In genomic region chr7:30194101-30194831, GRCm38 (mm10) we compare ENCODE assay signal across 8 mouse cellular contexts. TPM values are rescaled to one million over a fixed set of nuclear protein-coding genes. Genes with fewer than 3 reads are reported as not detected.
DNase-seq lines count a peak whose midpoint lies in the region; ATAC-seq and TF ChIP-seq lines count a peak whose summit lies in the region.

No protein-coding gene starts in this region.

- H3K4me3 ChIP-seq in gastrocnemius, adult 2 months = peak overlapping the region; percentile 93
- H3K4me3 ChIP-seq in embryonic facial prominence, embryonic 10.5 days = peak overlapping the region; percentile 71
- H3K4me3 ChIP-seq in heart, embryonic 16.5 days (ENCODE audit: low read length) = peak overlapping the region; percentile 75
- H3K4me3 ChIP-seq in megakaryocyte, embryonic 14.5 days (replicated peaks) = peak overlapping the region; percentile 97
- peak overlapping the region; percentile 58 for H3K4me3 ChIP-seq in stomach, embryonic 14.5 days (ENCODE audit: low read depth, low read length)

- peak; percentile 8; the same call in 1 of the 2 replicates for ATAC-seq in heart, embryonic 16.5 days (replicated peaks; ENCODE audit: extremely low read depth, insufficient read depth, low FRiP score)
- peak; percentile 19; the same call in 1 of the 2 replicates for ATAC-seq in stomach, embryonic 14.5 days (ENCODE audit: insufficient number of reproducible peaks, insufficient read depth, low FRiP score, low read depth)

- peaks cover 35% of the 10 kb centered on the region for H3K36me3 ChIP-seq in embryonic facial prominence, embryonic 10.5 days (replicated peaks)
- peaks cover 21% of the 10 kb centered on the region for H3K36me3 ChIP-seq in heart, embryonic 16.5 days (ENCODE audit: control insufficient read depth, insufficient read depth)
- peaks cover 41% of the 10 kb centered on the region for H3K36me3 ChIP-seq in megakaryocyte, embryonic 14.5 days (replicated peaks; ENCODE audit: low read length)
- H3K36me3 ChIP-seq in stomach, embryonic 14.5 days (ENCODE audit: control insufficient read depth, insufficient read depth, low read length) = peaks cover 26% of the 10 kb centered on the region

- DNase-seq in gastrocnemius, adult 2 months = peak; percentile 74
- no peak for DNase-seq in gastrocnemius, adult 8-10 months (ENCODE audit: low spot score in 2 of 2)
- DNase-seq in NIH3T3 (ENCODE audit: low read depth) = peak; percentile 66
- peak; percentile 45 for DNase-seq in embryonic facial prominence, embryonic 10.5 days (ENCODE audit: low spot score)
- DNase-seq in kidney, postnatal 4 days = peak; percentile 64 to 72

- peak overlapping the region; percentile 90 for H3K9ac ChIP-seq in heart, embryonic 16.5 days (ENCODE audit: low read length)
- peak overlapping the region; percentile 73 for H3K9ac ChIP-seq in stomach, embryonic 14.5 days (replicated peaks; ENCODE audit: low read depth, low read length)

- peak overlapping the region; percentile 70 for H3K4me2 ChIP-seq in heart, embryonic 16.5 days (ENCODE audit: low read depth, low read length)
- peak overlapping the region; percentile 75 for H3K4me2 ChIP-seq in stomach, embryonic 14.5 days (replicated peaks; ENCODE audit: low read depth, low read length)

- no peaks in the 10 kb centered on the region for H3K9me3 ChIP-seq in embryonic facial prominence, embryonic 10.5 days
- H3K9me3 ChIP-seq in heart, embryonic 16.5 days (replicated peaks; ENCODE audit: control insufficient read depth, low read length) = no peaks in the 10 kb centered on the region
- no peaks in the 10 kb centered on the region for H3K9me3 ChIP-seq in megakaryocyte, embryonic 14.5 days
- no peaks in the 10 kb centered on the region for H3K9me3 ChIP-seq in stomach, embryonic 14.5 days (ENCODE audit: control insufficient read depth, low read depth, low read length)

- peak overlapping the region; percentile 92 for H3K27ac ChIP-seq in gastrocnemius, adult 2 months
- peak overlapping the region; percentile 85 for H3K27ac ChIP-seq in embryonic facial prominence, embryonic 10.5 days (replicated peaks)
- H3K27ac ChIP-seq in heart, embryonic 16.5 days (ENCODE audit: low read length) = peak overlapping the region; percentile 87
- H3K27ac ChIP-seq in stomach, embryonic 14.5 days (ENCODE audit: low read length) = peak overlapping the region; percentile 93

- intact Hi-C loops in gastrocnemius, adult 2 months (cut with DNase I) = no loop called here

- under 1% methylated on average over 26 of the region's 26 CpGs for WGBS in embryonic facial prominence, embryonic 10.5 days
- under 1% methylated on average over 26 of the region's 26 CpGs for WGBS in heart, embryonic 16.5 days
- WGBS in stomach, embryonic 14.5 days = under 1% methylated on average over 26 of the region's 26 CpGs

- TF ChIP-seq CTCF in gastrocnemius, adult 2 months (IDR thresholded peaks at IDR 0.05) = no peak

- H3K27me3 ChIP-seq in embryonic facial prominence, embryonic 10.5 days (replicated peaks; ENCODE audit: low read depth, poor library complexity, severe bottlenecking) = no peaks in the 10 kb centered on the region
- no peaks in the 10 kb centered on the region for H3K27me3 ChIP-seq in heart, embryonic 16.5 days (ENCODE audit: control insufficient read depth, insufficient read depth, low read length)
- no peaks in the 10 kb centered on the region for H3K27me3 ChIP-seq in megakaryocyte, embryonic 14.5 days (replicated peaks)
- no peaks in the 10 kb centered on the region for H3K27me3 ChIP-seq in stomach, embryonic 14.5 days (ENCODE audit: control insufficient read depth, insufficient read depth, low read length)

- peaks cover 33% of the 10 kb centered on the region for H3K4me1 ChIP-seq in embryonic facial prominence, embryonic 10.5 days
- H3K4me1 ChIP-seq in heart, embryonic 16.5 days (ENCODE audit: control insufficient read depth, insufficient read depth, low read length) = peaks cover 17% of the 10 kb centered on the region
- peaks cover 58% of the 10 kb centered on the region for H3K4me1 ChIP-seq in megakaryocyte, embryonic 14.5 days
- peaks cover 10% of the 10 kb centered on the region for H3K4me1 ChIP-seq in stomach, embryonic 14.5 days (ENCODE audit: control insufficient read depth, insufficient read depth, low read length)

RNA-seq across cellular contexts. Expression of gene Capns1, which starts 4.3 kb away (rescaled TPM):
- 100 to 1,000 TPM; 178 to 186 TPM for total RNA-seq in gastrocnemius, adult 2 months (2021)
- total RNA-seq in gastrocnemius, adult 8-10 months (2022) = 100 to 1,000 TPM; 164 to 196 (median 175) TPM
- 54.8 and 61.9 TPM in 2 replicates for polyA plus RNA-seq in embryonic facial prominence, embryonic 10.5 days (2016; fragmentation: Nextera tagmentation; extraction: Ambion mirVana)
- 85.4 and 87.7 TPM in 2 replicates for polyA plus RNA-seq in heart, embryonic 16.5 days (2015; fragmentation: Nextera tagmentation; extraction: Ambion mirVana)
- polyA plus RNA-seq in megakaryocyte, embryonic 14.5 days (2012; ENCODE audit: insufficient read depth, low replicate concordance) = 122 and 208 TPM in 2 replicates
- 95.8 and 99.8 TPM in 2 replicates for polyA plus RNA-seq in stomach, embryonic 14.5 days (2014; fragmentation: Nextera tagmentation; extraction: Ambion mirVana)

RNA-seq across cellular contexts. Expression of gene Cox7a1, which starts 10.3 kb away (rescaled TPM):
- 1,000 to 10,000 TPM in 1 of 2 experiments, 100 to 1,000 TPM in 1; 850 to 1,151 TPM for total RNA-seq in gastrocnemius, adult 2 months (2021)
- 100 to 1,000 TPM; 730 to 997 (median 888) TPM for total RNA-seq in gastrocnemius, adult 8-10 months (2022)
- 2.5 and 4.2 TPM in 2 replicates for polyA plus RNA-seq in embryonic facial prominence, embryonic 10.5 days (2016; fragmentation: Nextera tagmentation; extraction: Ambion mirVana)
- 506 and 580 TPM in 2 replicates for polyA plus RNA-seq in heart, embryonic 16.5 days (2015; fragmentation: Nextera tagmentation; extraction: Ambion mirVana)
- polyA plus RNA-seq in megakaryocyte, embryonic 14.5 days (2012; ENCODE audit: insufficient read depth, low replicate concordance) = 2.4 TPM in 1 of 2 replicates, not detected in the other
- 5.7 and 8.2 TPM in 2 replicates for polyA plus RNA-seq in stomach, embryonic 14.5 days (2014; fragmentation: Nextera tagmentation; extraction: Ambion mirVana)

RNA-seq across cellular contexts. Expression of gene Zfp146, which starts 24.7 kb away (rescaled TPM):
- total RNA-seq in gastrocnemius, adult 2 months (2021) = 10 to 100 TPM; 28.5 to 32.5 TPM
- 10 to 100 TPM; 22.6 to 31.4 (median 26.4) TPM for total RNA-seq in gastrocnemius, adult 8-10 months (2022)
- polyA plus RNA-seq in embryonic facial prominence, embryonic 10.5 days (2016; fragmentation: Nextera tagmentation; extraction: Ambion mirVana) = 19.9 and 20.1 TPM in 2 replicates
- 7.2 and 7.3 TPM in 2 replicates for polyA plus RNA-seq in heart, embryonic 16.5 days (2015; fragmentation: Nextera tagmentation; extraction: Ambion mirVana)
- polyA plus RNA-seq in megakaryocyte, embryonic 14.5 days (2012; ENCODE audit: insufficient read depth, low replicate concordance) = 2.6 TPM in 1 of 2 replicates, not detected in the other
- 19.6 and 22.3 TPM in 2 replicates for polyA plus RNA-seq in stomach, embryonic 14.5 days (2014; fragmentation: Nextera tagmentation; extraction: Ambion mirVana)

RNA-seq across cellular contexts. Expression of gene Polr2i, which starts 37.5 kb away (rescaled TPM):
- 10 to 100 TPM; 62.1 to 68.0 TPM for total RNA-seq in gastrocnemius, adult 2 months (2021)
- total RNA-seq in gastrocnemius, adult 8-10 months (2022) = 10 to 100 TPM; 55.8 to 67.4 (median 62.3) TPM
- polyA plus RNA-seq in embryonic facial prominence, embryonic 10.5 days (2016; fragmentation: Nextera tagmentation; extraction: Ambion mirVana) = 174 and 177 TPM in 2 replicates
- polyA plus RNA-seq in heart, embryonic 16.5 days (2015; fragmentation: Nextera tagmentation; extraction: Ambion mirVana) = 112 TPM in 2 replicates
- 13.7 and 67.3 TPM in 2 replicates for polyA plus RNA-seq in megakaryocyte, embryonic 14.5 days (2012; ENCODE audit: insufficient read depth, low replicate concordance)
- 143 and 177 TPM in 2 replicates for polyA plus RNA-seq in stomach, embryonic 14.5 days (2014; fragmentation: Nextera tagmentation; extraction: Ambion mirVana)

RNA-seq across cellular contexts. Expression of gene Tbcb, which starts 37.8 kb away (rescaled TPM):
- total RNA-seq in gastrocnemius, adult 2 months (2021) = 10 to 100 TPM; 29.8 to 31.5 TPM
- total RNA-seq in gastrocnemius, adult 8-10 months (2022) = 10 to 100 TPM; 26.8 to 38.6 (median 31.1) TPM
- polyA plus RNA-seq in embryonic facial prominence, embryonic 10.5 days (2016; fragmentation: Nextera tagmentation; extraction: Ambion mirVana) = 270 and 275 TPM in 2 replicates
- polyA plus RNA-seq in heart, embryonic 16.5 days (2015; fragmentation: Nextera tagmentation; extraction: Ambion mirVana) = 134 and 154 TPM in 2 replicates
- 21.7 and 73.2 TPM in 2 replicates for polyA plus RNA-seq in megakaryocyte, embryonic 14.5 days (2012; ENCODE audit: insufficient read depth, low replicate concordance)
- polyA plus RNA-seq in stomach, embryonic 14.5 days (2014; fragmentation: Nextera tagmentation; extraction: Ambion mirVana) = 148 and 150 TPM in 2 replicates

Comparison
In these comparisons a context has a peak if more than half of its experiments do, and no peak if none do; other contexts are left out.
1. DNase-seq: peak in gastrocnemius, adult 2 months (single experiment), NIH3T3 (single experiment), embryonic facial prominence, embryonic 10.5 days (single experiment) and kidney, postnatal 4 days (2 of 2); none in gastrocnemius, adult 8-10 months (0 of 2).
2. RNA of gene Cox7a1, which starts 10.3 kb away (polyA plus RNA-seq): 506 to 580 TPM in heart, embryonic 16.5 days; 5.7 to 8.2 TPM in stomach, embryonic 14.5 days, 2.5 to 4.2 TPM in embryonic facial prominence, embryonic 10.5 days and 2.4 TPM in megakaryocyte, embryonic 14.5 days; every median in the first group is over 10 times any median in the second.
3. Peak in every context shown above with its lines, with median percentiles within 50 percentile points of each other: H3K27ac ChIP-seq and H3K4me3 ChIP-seq.